Mouse (Mus musculus): Measurements from ENCODE around the gene Uqcc2.

DNA sequence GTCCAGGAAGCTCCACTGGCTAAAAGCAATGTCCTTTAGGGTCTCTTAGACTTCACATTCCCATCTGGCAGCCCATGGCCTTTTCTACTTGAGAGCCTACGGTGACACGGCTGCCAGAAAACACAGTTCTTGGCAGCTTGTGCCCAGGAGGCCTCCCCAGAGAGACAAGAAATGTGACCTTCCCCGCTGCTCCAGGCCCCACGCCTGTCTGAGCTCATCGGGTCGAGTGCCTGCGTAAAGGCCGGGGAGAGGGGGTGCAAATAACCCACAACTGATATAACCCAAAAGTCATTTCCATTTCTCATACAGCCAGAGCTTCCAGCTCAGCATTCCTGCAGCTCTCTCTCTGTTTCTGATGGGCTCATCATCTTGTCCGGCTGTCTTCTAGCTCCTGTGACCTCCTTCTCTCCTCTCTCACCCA is 20.1 kb upstream of the Uqcc2 start:
- no peak for TF ChIP-seq POLR2A (IDR thresholded peaks at IDR 0.05; ENCODE audit: borderline replicate concordance, insufficient read depth, low read length)
- TF ChIP-seq CTCF (IDR thresholded peaks at IDR 0.05; ENCODE audit: borderline replicate concordance, insufficient read depth, low read depth, low read length): no peak
